Mouse (Mus musculus) forebrain, embryonic 14.5 days (tissue): ENCODE data around the gene Kantr. TPM values are rescaled to one million over a fixed set of nuclear protein-coding genes. Genes with fewer than 3 reads are reported as not detected.
"Not testable (repeated sequence)": the region's sequence is repeated elsewhere in the genome, so short reads cannot be mapped to it uniquely, and the experiment has no call there.

Source experiments
- ATAC-seq: fragments of 200-750 bp; cut with Nextera tagmentation; 2 replicates; pipeline ENCODE4 v1.8.0; 2017; ENCODE audit warnings: mild to moderate bottlenecking, moderate library complexity
- DNase-seq: peaks from one replicate; pipeline ENCODE4 v3.0.0-alpha.2; 2015; ENCODE audit warnings: low spot score
- H3K27ac ChIP-seq: fragments of 300-500 bp; sonication (generic); 2 replicates; pipeline ENCODE4 v1.5.1; 2014; ENCODE audit warnings: low read depth, mild to moderate bottlenecking, control low read depth, low read length, moderate library complexity
- H3K27me3 ChIP-seq: fragments of 300-500 bp; sonication (generic); replicated peaks from 2 replicates; pipeline ENCODE4 v1.6.1; 2014; ENCODE audit warnings: low read length, control low read depth, mixed read lengths; ENCODE audit not compliant: control insufficient read depth, insufficient read depth
- H3K36me3 ChIP-seq: fragments of 300-500 bp; sonication (generic); 2 replicates; pipeline ENCODE4 v1.6.1; 2014; ENCODE audit warnings: low read length, control low read depth; ENCODE audit not compliant: control insufficient read depth, insufficient read depth
- H3K4me1 ChIP-seq: fragments of 300-500 bp; sonication (generic); 2 replicates; pipeline ENCODE4 v1.6.1; 2014; ENCODE audit warnings: antibody characterized with exemption, low read length, control low read depth; ENCODE audit not compliant: control insufficient read depth, insufficient read depth
- H3K4me2 ChIP-seq: fragments of 300-500 bp; sonication (generic); 2 replicates; pipeline ENCODE4 v1.6.1; 2014; ENCODE audit warnings: mild to moderate bottlenecking, control low read depth, low read length
- H3K4me3 ChIP-seq: fragments of 300-500 bp; sonication (generic); 2 replicates; pipeline ENCODE4 v1.5.1; 2014; ENCODE audit warnings: low read depth, low read length, control low read depth
- H3K9ac ChIP-seq: fragments of 300-500 bp; sonication (generic); 2 replicates; pipeline ENCODE4 v1.6.1; 2014; ENCODE audit warnings: mild to moderate bottlenecking, low read length, control low read depth, moderate library complexity
- H3K9me3 ChIP-seq: fragments of 300-500 bp; sonication (generic); replicated peaks from 2 replicates; pipeline ENCODE4 v1.6.1; 2016; ENCODE audit warnings: low read length, control low read depth, mixed read lengths; ENCODE audit not compliant: control insufficient read depth
- WGBS: fragments of 180-500 bp; shearing (Covaris S2); extraction: QIAGEN DNeasy Blood & Tissue Kit; methylation state at CpG from one replicate; pipeline ENCODE4 v1.1.7; 2014; 5-methylcytosine and 5-hydroxymethylcytosine counted together
- polyA plus RNA-seq: library from polyadenylated mRNA; unstranded; fragments of >200 nt; fragmentation: Nextera tagmentation; extraction: Ambion mirVana; gene quantifications from 2 replicates; pipeline ENCODE4 v1.2.1, GENCODE M21; 2014

Gene Kantr
- polyA plus RNA-seq, 1 experiment from 2014 or later: 25.4 TPM

DNA sequence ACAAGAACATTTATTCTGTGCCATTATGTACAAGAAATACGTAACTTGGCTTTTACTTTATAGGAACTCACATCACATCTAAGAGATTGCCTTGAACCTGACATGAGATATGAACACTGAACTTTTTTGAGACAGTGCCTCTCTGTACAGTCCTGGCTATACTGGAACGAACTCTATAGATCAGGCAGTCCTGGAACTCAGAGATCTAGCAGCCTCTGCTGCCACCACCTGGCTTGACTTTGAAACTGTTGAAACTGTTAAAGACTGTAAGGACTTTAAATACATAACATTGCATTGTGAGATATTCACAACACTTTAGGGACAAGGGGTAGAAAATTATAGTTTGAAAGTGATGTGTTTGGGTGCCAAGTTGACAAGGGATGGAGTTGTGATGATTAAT, 19.4 kb downstream of the Kantr start:
- Histone ChIP-seq H3K4me3 (no peak overlapping the region), H3K9me3 (no peaks in the 10 kb centered on the region), H3K9ac (no peak overlapping the region), H3K4me1 (no peaks in the 10 kb centered on the region), H3K27me3 (no peaks in the 10 kb centered on the region), H3K36me3 (no peaks in the 10 kb centered on the region), H3K4me2 (no peak overlapping the region), H3K27ac (no peak overlapping the region)
- peak; percentile 48; the same call in 1 of the 2 replicates for ATAC-seq
- peak; percentile 45 for DNase-seq
- 61% methylated on average over 2 of the region's 2 CpGs for WGBS

DNA sequence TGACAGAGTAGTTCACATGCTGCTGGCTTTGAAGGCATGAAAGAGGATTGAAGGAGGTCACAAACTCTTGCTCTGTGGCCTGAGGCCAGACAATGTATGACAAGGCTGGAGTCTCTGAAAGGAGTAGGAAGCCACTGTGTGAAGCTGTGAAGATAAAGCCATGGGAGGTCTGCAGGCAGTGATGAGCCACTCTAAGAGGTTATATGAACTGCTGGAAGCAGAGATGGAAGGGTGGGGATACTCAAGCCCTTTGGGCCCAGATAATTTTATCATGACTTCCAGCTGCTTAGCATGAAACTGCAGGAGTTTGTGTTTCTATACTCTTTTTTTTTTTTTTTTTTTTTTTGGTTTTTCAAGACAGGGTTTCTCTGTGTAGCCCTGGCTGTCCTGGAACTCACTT, 19.9 kb downstream of the Kantr start:
- no peaks in the 10 kb centered on the region for H3K9me3 ChIP-seq
- no peak overlapping the region for H3K9ac ChIP-seq
- DNase-seq (no peak), ATAC-seq (no peak)
- no peak overlapping the region for H3K4me2 ChIP-seq
- H3K27ac ChIP-seq: no peak overlapping the region
- no peaks in the 10 kb centered on the region for H3K4me1 ChIP-seq
- no peaks in the 10 kb centered on the region for H3K36me3 ChIP-seq
- no peak overlapping the region for H3K4me3 ChIP-seq
- H3K27me3 ChIP-seq: no peaks in the 10 kb centered on the region

DNA sequence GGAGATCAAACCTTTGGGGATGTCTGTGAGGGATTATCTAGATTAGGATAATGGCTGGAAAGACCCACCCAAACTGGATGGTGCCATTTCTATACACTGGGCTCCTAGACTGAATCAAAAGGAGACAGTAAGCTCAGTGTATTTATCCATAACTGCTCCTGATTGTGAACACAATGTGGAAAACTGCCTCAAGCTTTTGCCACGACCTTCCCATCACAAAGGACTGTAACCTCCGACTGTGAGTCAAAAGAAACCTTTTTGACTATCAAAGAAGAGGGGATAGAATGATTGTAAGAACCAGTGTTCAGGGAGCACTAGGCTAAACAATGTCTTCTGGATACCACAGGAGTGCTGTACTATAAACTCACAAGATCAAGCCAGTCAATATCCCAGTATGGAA, 21.1 kb downstream of the Kantr start:
- Histone ChIP-seq H3K27ac (no peak overlapping the region), H3K4me3 (no peak overlapping the region), H3K4me1 (no peaks in the 10 kb centered on the region), H3K9ac (no peak overlapping the region), H3K36me3 (no peaks in the 10 kb centered on the region), H3K4me2 (no peak overlapping the region), H3K9me3 (no peaks in the 10 kb centered on the region), H3K27me3 (no peaks in the 10 kb centered on the region)
- ATAC-seq (no peak), DNase-seq (no peak)
- WGBS: 66% methylated on average over 2 of the region's 2 CpGs

DNA sequence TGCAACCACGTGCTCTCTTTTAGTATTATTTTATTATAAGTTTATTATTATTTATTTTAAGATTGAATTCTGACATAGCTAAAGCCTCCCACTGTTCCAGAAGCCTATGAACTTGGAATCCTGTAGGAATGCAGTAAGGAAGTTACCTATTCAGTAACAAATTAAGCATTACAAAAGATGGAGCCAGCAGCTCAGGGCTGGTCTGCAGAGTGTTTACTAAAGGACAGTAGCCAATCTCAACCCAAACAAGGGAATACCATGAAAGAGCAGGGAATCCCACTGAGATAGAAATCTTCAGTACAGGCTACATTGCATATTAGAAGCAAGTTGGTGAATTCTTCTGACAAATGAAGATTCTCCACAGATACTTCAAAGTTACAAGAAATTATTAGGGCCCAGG, 40.3 kb downstream of the Kantr start:
- ATAC-seq, H3K9me3 ChIP-seq: not testable (repeated sequence)

DNA sequence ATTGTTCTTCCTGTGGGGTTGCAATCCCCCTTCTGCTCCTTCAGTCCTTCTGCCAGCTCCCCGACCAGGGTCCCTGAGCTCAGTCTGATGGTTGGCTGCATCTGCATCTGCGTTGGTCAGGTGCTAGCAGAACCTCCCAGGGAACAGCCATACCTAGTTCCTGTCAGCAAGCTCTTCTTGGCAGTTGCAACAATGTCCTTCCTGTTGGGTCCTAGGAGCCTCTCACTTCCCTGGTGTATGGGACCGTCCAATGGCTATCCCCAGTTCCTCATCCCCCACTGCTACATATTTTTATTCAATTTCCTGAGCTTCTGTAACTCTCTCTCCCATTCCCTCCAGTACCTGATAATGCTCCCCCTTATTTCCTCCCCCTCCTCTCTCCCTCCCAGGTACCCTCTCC, 42.5 kb downstream of the Kantr start:
- no peak overlapping the region for H3K4me2 ChIP-seq
- no peak for DNase-seq
- no peak overlapping the region for H3K4me3 ChIP-seq
- H3K4me1 ChIP-seq: no peaks in the 10 kb centered on the region
- no peaks in the 10 kb centered on the region for H3K9me3 ChIP-seq
- no peaks in the 10 kb centered on the region for H3K27me3 ChIP-seq
- H3K9ac ChIP-seq: no peak overlapping the region
- 82% methylated on average over 3 of the region's 3 CpGs for WGBS
- H3K27ac ChIP-seq: no peak overlapping the region
- no peak for ATAC-seq
- H3K36me3 ChIP-seq: no peaks in the 10 kb centered on the region

More for the DNA sequence above, 40.3 kb downstream of the Kantr start:
- WGBS: 56% methylated on average over 1 of the region's 1 CpGs
- not testable (repeated sequence) for DNase-seq, H3K27me3 ChIP-seq, H3K4me1 ChIP-seq, H3K9ac ChIP-seq, H3K4me2 ChIP-seq, H3K4me3 ChIP-seq, H3K27ac ChIP-seq, H3K36me3 ChIP-seq

DNA sequence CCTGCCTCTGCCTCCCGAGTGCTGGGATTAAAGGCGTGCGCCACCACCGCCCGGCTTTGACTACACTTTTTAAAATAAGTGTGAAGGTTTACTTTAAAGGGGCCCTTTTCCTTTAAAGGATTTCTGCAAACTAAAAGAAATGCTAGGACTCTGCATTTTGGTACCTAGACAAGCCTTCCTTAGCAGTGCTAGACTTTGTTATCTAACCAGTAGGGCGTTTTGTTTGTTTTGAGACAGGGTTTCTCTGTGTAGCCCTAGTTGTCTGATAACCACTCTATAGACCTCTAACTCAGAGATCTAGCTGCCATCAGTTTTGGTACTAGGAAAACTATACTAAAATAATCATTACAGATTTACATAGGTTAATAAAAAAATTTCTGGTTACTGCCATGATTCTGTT, 47.9 kb downstream of the Kantr start:
- DNase-seq (no peak), ATAC-seq (no peak)
- Histone ChIP-seq H3K9me3 (no peaks in the 10 kb centered on the region), H3K27me3 (no peaks in the 10 kb centered on the region), H3K9ac (no peak overlapping the region), H3K36me3 (peaks cover 21% of the 10 kb centered on the region), H3K4me3 (no peak overlapping the region), H3K27ac (no peak overlapping the region), H3K4me1 (no peaks in the 10 kb centered on the region), H3K4me2 (no peak overlapping the region)
- 95% methylated on average over 6 of the region's 6 CpGs for WGBS

DNA sequence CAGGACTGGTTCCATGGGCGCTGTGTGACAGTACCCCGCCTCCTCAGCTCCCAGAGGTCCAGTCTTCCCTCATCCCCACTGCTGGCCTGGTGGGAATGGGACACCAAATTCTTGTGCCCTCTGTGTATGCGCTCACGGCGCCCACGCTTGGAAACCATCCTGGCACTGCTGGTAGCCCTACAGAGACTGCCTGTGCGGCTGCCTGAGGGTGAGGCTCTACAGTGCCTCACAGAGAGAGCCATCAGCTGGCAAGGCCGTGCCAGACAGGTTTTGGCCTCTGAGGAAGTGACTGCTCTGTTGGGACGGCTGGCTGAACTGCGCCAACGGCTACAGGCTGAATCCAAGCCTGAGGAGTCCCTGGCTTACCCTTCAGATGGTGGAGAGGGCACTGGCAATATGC, 56.1 kb downstream of the Kantr start:
- Histone ChIP-seq H3K27ac (no peak overlapping the region), H3K27me3 (no peaks in the 10 kb centered on the region), H3K4me3 (no peak overlapping the region), H3K4me1 (no peaks in the 10 kb centered on the region), H3K36me3 (peaks cover 95% of the 10 kb centered on the region), H3K9ac (no peak overlapping the region), H3K9me3 (no peaks in the 10 kb centered on the region), H3K4me2 (no peak overlapping the region)
- DNase-seq (no peak), ATAC-seq (no peak)
- WGBS: 93% methylated on average over 11 of the region's 11 CpGs

Other genes with a start within 250 kb of the Kantr start
- 4.6 and 5.5 TPM in 2 replicates for gene Iqsec2, start 183.2 kb downstream of the Kantr start, polyA plus RNA-seq
- 19.0 and 25.6 TPM in 2 replicates for gene Kdm5c, start 94.5 kb downstream of the Kantr start, polyA plus RNA-seq
- gene Tspyl2, start 14.9 kb upstream of the Kantr start, polyA plus RNA-seq: 26.0 and 33.7 TPM in 2 replicates
- 7.3 and 8.7 TPM in 2 replicates for gene Gpr173, start 41.2 kb upstream of the Kantr start, polyA plus RNA-seq
- gene Cldn34a, start 235.8 kb upstream of the Kantr start, polyA plus RNA-seq: not detected in 2 replicates